Mouse (Mus musculus) midbrain, embryonic 16.5 days (tissue): ENCODE measurements around the gene G430095P16Rik. TPM values are rescaled to one million over a fixed set of nuclear protein-coding genes. Genes with fewer than 3 reads are reported as not detected.

Source experiments
- ATAC-seq: fragments of 200-750 bp; cut with Nextera tagmentation; 2 replicates; pipeline ENCODE4 v1.8.0; 2017; ENCODE audit warnings: moderate TSS enrichment
- H3K27ac ChIP-seq: fragments of 300-500 bp; sonication (generic); 2 replicates; pipeline ENCODE4 v1.5.1; 2014; ENCODE audit warnings: mild to moderate bottlenecking, low read length, mixed read lengths
- H3K27me3 ChIP-seq: fragments of 300-500 bp; sonication (generic); 2 replicates; pipeline ENCODE4 v1.6.1; 2014; ENCODE audit warnings: low read depth, low read length, mixed read lengths; ENCODE audit not compliant: control insufficient read depth, insufficient read depth
- H3K36me3 ChIP-seq: fragments of 300-500 bp; sonication (generic); 2 replicates; pipeline ENCODE4 v1.6.1; 2014; ENCODE audit warnings: mild to moderate bottlenecking, low read length, moderate library complexity, mixed read lengths; ENCODE audit not compliant: control insufficient read depth, insufficient read depth
- H3K4me1 ChIP-seq: fragments of 300-500 bp; sonication (generic); 2 replicates; pipeline ENCODE4 v1.6.1; 2014; ENCODE audit warnings: mild to moderate bottlenecking, low read length, mixed read lengths; ENCODE audit not compliant: control insufficient read depth, insufficient read depth
- H3K4me2 ChIP-seq: fragments of 300-500 bp; sonication (generic); 2 replicates; pipeline ENCODE4 v1.6.1; 2014; ENCODE audit warnings: mild to moderate bottlenecking, low read length, mixed read lengths
- H3K4me3 ChIP-seq: fragments of 300-500 bp; sonication (generic); 2 replicates; pipeline ENCODE4 v1.5.1; 2014; ENCODE audit warnings: low read depth, mild to moderate bottlenecking, low read length, moderate library complexity, mixed read lengths
- H3K9ac ChIP-seq: fragments of 300-500 bp; sonication (generic); 2 replicates; pipeline ENCODE4 v1.6.1; 2014; ENCODE audit warnings: low read depth, low read length, mixed read lengths
- H3K9me3 ChIP-seq: fragments of 300-500 bp; sonication (generic); replicated peaks from 2 replicates; pipeline ENCODE4 v1.6.1; 2014; ENCODE audit warnings: mild to moderate bottlenecking, low read length, mixed read lengths; ENCODE audit not compliant: control insufficient read depth, poor library complexity, severe bottlenecking
- WGBS: fragments of 180-500 bp; shearing (Covaris S2); extraction: QIAGEN DNeasy Blood & Tissue Kit; methylation state at CpG from one replicate; pipeline ENCODE4 v1.1.7; 2014; 5-methylcytosine and 5-hydroxymethylcytosine counted together
- polyA plus RNA-seq: library from polyadenylated mRNA; unstranded; fragments of >200 nt; fragmentation: Nextera tagmentation; extraction: Ambion mirVana; gene quantifications from 2 replicates; pipeline ENCODE4 v1.2.1, GENCODE M21; 2015

G430095P16Rik gene
- polyA plus RNA-seq, 1 experiment from 2014 or later: 1.1 TPM

DNA sequence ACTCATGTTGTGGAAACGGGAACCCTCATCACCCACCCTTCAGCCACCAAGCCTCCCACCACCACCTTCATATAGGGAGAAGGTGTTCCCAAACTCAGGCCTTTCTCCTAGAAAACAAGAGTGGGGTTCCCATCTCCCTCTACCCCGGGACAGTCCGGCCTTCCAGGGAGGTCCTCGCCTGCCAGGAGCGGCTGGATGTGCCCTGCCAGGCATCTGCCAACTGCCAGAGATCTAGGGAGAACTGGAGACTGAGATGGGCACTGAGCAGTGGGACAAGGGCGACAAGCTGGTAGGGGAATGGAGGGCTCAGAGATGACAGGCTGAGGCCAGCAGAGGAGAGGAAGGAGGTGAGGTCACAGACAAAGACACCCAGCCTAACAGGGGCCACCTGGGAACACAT, 11.2 kb downstream of the G430095P16Rik start:
- Histone ChIP-seq H3K36me3 (no peaks in the 10 kb centered on the region), H3K9me3 (no peaks in the 10 kb centered on the region), H3K4me3 (no peak overlapping the region), H3K4me1 (peaks cover 32% of the 10 kb centered on the region), H3K4me2 (no peak overlapping the region), H3K9ac (no peak overlapping the region), H3K27me3 (peaks cover 11% of the 10 kb centered on the region), H3K27ac (no peak overlapping the region)
- 89% methylated on average over 6 of the region's 6 CpGs for WGBS
- no peak for ATAC-seq

DNA sequence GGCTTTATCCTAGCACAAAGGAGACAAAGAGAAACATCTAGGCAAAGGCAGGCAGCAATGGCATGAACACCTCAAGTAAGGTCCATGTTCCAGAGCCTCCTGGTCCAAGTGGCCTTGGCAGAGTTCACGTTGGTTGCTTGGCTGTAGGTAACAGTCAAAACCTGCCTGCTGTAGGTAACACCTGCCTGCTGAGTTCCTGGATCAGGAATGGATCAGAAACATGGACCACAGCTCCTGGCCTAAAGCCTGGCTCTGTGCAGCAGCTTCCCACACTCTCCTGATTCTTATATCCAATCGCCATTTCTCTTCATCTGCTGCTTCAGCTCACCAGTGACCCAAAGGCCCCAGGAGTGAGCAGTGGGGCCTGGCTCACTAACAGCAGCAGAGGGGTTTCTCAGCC, 11.9 kb downstream of the G430095P16Rik start:
- Histone ChIP-seq H3K9ac (no peak overlapping the region), H3K4me2 (no peak overlapping the region), H3K36me3 (no peaks in the 10 kb centered on the region), H3K27ac (no peak overlapping the region), H3K27me3 (peaks cover 16% of the 10 kb centered on the region), H3K4me3 (no peak overlapping the region), H3K9me3 (no peaks in the 10 kb centered on the region), H3K4me1 (peaks cover 32% of the 10 kb centered on the region)
- no peak for ATAC-seq
- 85% methylated on average over 2 of the region's 2 CpGs for WGBS

DNA sequence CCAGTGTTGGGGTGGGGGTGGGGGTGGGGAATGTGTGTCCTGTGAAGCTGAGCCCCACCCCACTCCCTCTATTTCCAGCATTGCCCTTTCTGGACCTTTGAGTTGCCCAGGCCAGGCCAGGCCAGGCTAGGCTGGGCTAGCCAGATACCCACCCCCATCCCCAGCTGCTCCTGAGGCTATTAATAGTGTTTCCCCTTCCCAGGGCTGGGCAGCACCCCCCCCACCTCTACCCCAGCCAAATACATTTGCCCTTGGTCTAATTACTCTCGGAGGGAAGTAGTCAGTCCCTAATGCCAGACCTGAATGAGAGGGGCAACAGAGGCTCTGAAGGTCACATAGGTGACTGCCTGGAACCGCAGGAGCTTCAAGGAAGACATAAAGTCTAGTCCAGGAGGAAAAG, 12.8 kb downstream of the G430095P16Rik start:
- H3K36me3 ChIP-seq: no peaks in the 10 kb centered on the region
- no peak overlapping the region for H3K27ac ChIP-seq
- no peak overlapping the region for H3K4me2 ChIP-seq
- peaks cover 28% of the 10 kb centered on the region for H3K4me1 ChIP-seq
- H3K27me3 ChIP-seq: peaks cover 21% of the 10 kb centered on the region
- WGBS: 49% methylated on average over 2 of the region's 2 CpGs
- ATAC-seq: no peak
- no peaks in the 10 kb centered on the region for H3K9me3 ChIP-seq
- H3K4me3 ChIP-seq: no peak overlapping the region
- no peak overlapping the region for H3K9ac ChIP-seq

DNA sequence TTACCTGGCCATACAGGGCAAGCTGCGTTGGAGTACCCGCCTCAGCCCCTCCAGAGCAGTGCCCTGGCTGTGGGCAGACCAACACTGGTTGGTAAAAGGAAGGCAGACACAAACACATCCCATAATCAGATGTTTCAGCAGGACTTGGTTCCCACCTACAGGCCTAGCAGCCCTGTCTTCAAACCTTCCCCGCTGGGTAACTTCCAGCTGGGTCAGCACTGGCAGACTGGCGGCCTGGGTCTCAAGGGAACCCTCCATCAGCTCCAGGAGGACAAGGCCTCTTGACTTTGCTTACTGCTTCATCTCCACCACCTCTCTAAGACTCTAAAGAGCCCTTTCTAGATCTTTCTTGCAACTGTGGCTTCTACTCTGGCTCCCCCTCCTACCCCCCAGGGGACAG, 13.7 kb downstream of the G430095P16Rik start:
- Histone ChIP-seq H3K4me1 (peaks cover 25% of the 10 kb centered on the region), H3K9ac (no peak overlapping the region), H3K4me3 (no peak overlapping the region), H3K27ac (no peak overlapping the region), H3K36me3 (no peaks in the 10 kb centered on the region), H3K27me3 (peaks cover 30% of the 10 kb centered on the region), H3K9me3 (no peaks in the 10 kb centered on the region), H3K4me2 (no peak overlapping the region)
- no peak for ATAC-seq
- WGBS: 75% methylated on average over 4 of the region's 4 CpGs

DNA sequence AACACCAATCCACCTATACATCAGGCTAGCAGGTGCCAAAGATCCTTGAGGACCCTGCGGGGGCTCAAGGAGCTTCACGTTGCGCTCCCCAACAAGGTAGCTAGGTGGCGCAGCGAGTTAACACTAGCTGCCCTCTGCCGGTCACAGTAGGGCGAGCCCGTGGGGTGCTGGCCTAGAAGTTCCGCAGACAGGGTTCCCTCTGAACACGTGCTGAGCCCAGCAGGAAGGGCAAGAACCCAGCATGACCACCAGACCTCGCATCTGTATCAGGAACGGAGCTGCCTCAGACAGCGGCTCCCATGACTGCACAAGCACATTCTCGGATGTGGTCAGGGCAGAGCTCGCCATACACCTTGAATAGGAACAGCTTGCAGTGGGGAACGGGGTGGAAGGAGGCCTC, 14.8 kb downstream of the G430095P16Rik start:
- H3K9me3 ChIP-seq: no peaks in the 10 kb centered on the region
- no peak overlapping the region for H3K4me3 ChIP-seq
- no peak for ATAC-seq
- H3K27me3 ChIP-seq: peaks cover 41% of the 10 kb centered on the region
- H3K36me3 ChIP-seq: no peaks in the 10 kb centered on the region
- no peak overlapping the region for H3K27ac ChIP-seq
- peak overlapping the region; percentile 30; the same call in 1 of the 2 replicates for H3K4me2 ChIP-seq
- H3K4me1 ChIP-seq: peaks cover 19% of the 10 kb centered on the region
- WGBS: 2% methylated on average over 16 of the region's 16 CpGs
- no peak overlapping the region for H3K9ac ChIP-seq

DNA sequence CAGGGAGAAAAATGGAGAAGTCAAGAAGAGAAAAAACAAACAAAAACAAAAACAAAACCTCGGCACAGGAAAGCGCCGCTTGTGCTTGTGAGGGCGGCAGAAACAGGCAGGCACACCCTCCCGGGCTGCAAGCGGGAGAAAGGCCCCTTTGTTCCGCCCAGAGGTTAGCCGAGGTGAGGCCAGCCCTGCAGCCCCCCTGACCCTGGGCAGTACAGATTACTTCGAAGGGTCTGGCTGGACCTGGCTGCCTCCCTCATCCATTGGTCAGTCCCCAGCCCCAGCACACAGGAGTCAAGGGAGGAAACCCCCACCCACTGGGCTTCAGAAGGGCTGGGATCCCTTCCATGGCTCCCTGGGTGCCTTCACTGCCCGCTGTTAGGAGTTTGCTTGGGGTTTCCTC, 15.5 kb downstream of the G430095P16Rik start:
- H3K4me2 ChIP-seq: no peak overlapping the region
- H3K4me1 ChIP-seq: peaks cover 22% of the 10 kb centered on the region
- WGBS: 11% methylated on average over 10 of the region's 10 CpGs
- H3K9ac ChIP-seq: 0 out of 2 replicates have a peak overlapping the region, but pooled peaks have one; percentile 11
- H3K36me3 ChIP-seq: no peaks in the 10 kb centered on the region
- ATAC-seq: no peak
- peaks cover 46% of the 10 kb centered on the region for H3K27me3 ChIP-seq
- H3K27ac ChIP-seq: no peak overlapping the region
- H3K4me3 ChIP-seq: no peak overlapping the region
- no peaks in the 10 kb centered on the region for H3K9me3 ChIP-seq

DNA sequence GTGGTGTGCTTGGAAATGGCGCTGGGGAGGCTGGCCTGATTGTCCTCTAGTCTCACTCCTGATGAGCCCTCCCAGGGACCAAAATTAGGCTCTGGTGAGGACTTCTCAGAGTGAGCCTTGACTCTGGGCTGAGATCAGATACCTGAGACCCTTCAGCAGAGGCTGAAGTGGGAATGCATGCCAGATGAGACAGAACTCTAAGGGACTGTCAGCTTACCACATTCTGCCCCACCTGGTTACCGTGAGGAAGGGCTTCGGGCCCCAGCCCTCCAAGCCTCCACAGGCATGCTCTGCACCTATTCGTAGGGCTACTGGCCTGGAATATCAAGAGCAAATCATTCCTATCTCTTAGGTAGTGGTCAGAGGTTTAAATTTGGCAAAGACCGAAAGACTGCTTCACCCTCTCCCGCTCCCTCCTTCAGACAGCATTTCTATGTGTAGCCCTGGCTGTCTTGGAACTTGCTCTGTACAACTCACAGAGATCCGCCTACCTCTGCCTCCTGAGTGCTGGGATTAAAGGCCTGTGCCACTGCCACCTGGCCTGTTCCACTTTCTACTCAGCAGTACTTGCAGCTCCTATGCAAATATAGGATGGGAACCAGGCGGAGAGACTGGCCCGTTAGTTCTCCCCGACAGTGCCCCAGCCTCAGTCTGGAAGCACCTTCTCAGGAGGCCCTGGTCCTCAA, 16.1 kb downstream of the G430095P16Rik start:
- 42% methylated on average over 10 of the region's 10 CpGs for WGBS
- H3K27me3 ChIP-seq: peaks cover 48% of the 10 kb centered on the region
- no peak overlapping the region for H3K4me2 ChIP-seq
- no peak overlapping the region for H3K9ac ChIP-seq
- H3K4me1 ChIP-seq: peaks cover 27% of the 10 kb centered on the region
- H3K36me3 ChIP-seq: no peaks in the 10 kb centered on the region
- no peak overlapping the region for H3K27ac ChIP-seq
- H3K4me3 ChIP-seq: no peak overlapping the region
- ATAC-seq: no peak
- no peaks in the 10 kb centered on the region for H3K9me3 ChIP-seq

DNA sequence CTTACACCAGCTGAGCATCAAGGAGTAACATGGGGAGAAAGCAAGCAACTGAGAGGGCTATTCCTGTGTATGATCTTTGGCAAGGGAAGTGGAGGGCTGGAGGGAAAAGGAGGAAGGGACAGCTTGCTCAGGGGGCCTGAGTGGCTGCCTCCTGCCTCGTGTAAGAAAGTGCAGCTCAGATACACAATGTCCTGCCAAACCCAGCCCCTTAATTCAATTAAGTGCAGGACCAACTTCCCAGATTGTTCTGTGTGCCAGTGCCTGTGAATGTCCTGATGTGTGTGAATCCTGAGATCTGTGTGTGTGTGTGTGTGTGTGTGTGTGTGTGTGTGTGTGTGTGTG, 16.6 kb downstream of the G430095P16Rik start:
- H3K36me3 ChIP-seq: no peaks in the 10 kb centered on the region
- no peak overlapping the region for H3K4me3 ChIP-seq
- H3K4me2 ChIP-seq: no peak overlapping the region
- no peaks in the 10 kb centered on the region for H3K9me3 ChIP-seq
- no peak overlapping the region for H3K9ac ChIP-seq
- H3K27ac ChIP-seq: no peak overlapping the region
- WGBS: 0% methylated on average over 1 of the region's 1 CpGs
- H3K4me1 ChIP-seq: peaks cover 31% of the 10 kb centered on the region
- H3K27me3 ChIP-seq: peaks cover 48% of the 10 kb centered on the region
- ATAC-seq: no peak

DNA sequence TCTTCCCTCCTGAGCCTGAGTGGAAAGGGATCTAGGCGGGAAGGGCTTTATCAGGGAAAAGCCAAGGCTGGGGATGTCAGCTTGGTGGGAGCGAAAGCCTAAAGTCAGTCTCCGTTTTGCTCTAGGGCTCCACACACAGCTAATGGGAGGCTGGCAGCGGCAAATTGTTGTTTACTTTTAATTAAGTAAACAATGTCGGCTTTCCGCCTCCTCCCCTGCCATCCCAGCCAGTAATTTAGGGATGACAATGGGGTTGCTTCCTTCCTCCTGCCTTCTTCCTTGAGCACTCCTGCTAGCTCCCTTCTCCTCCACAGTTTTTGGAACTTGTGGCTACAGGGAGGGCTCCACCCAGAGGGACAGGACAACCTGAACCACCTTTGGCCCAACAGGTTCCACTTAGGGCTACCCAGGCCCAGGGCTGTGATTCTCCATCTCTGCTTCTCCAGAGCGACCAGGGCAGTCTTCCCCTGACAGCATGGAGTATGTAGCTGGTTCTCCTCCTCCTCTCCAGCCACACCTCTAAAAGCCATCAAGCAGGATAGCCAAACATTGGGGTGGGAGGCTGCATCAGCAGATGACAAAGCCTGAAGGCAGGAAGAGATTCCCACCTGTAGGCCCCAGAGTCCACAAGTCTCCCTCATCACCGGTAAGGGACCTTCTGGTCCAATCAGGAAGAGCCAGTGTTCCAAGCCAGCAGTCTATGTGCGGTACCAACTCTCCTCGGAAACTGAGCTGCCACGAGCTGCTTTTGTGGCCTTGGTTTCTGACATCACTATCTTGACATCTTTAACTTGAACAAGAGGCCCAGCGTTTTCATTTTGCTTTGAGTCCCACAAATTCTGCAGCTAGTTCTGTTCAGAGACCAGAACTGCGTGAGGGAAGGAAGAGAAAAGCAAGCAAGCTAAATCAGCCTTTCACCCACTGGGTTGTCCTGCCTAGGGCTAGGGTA, 18.4 kb downstream of the G430095P16Rik start:
- ATAC-seq: no peak
- no peak overlapping the region for H3K4me3 ChIP-seq
- no peak overlapping the region for H3K9ac ChIP-seq
- no peak overlapping the region; the same call in 1 of the 2 replicates for H3K27ac ChIP-seq
- peaks cover 44% of the 10 kb centered on the region for H3K4me1 ChIP-seq
- WGBS: 38% methylated on average over 13 of the region's 13 CpGs
- H3K4me2 ChIP-seq: no peak overlapping the region
- no peaks in the 10 kb centered on the region for H3K9me3 ChIP-seq
- peaks cover 54% of the 10 kb centered on the region for H3K27me3 ChIP-seq
- H3K36me3 ChIP-seq: no peaks in the 10 kb centered on the region
